Mouse (Mus musculus) 416B (cell line): Measurements from ENCODE around the gene Hsp90ab1.

Experiments used
- DNase-seq: peaks from one replicate; pipeline ENCODE4 v3.0.0; 2011; ENCODE audit warnings: low read depth

Hsp90ab1 gene

DNA sequence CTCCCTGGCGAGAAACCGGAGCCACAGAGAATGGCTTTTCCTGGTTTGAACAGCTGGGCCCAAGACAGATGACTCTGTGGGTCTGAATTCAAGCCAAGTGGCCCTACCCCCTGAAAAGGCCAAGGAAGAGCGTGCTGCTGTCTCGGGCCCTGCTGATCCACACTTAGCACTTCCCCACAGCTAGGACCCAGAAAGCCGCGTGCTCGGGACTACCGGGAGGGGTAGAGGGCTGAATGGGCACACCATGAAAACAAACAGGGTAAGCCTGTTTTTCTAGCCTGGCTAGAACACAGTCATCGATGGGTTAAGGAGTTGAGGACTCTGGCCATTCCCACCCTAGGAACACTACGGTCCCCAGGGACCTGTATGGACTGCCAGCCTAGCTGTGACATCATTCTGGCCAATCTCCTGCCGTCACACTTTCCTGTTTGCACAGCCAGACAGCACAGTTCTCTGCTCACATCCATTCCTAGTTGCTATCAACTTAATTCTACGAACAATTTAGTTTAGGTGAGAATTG, 7.9 kb upstream of the Hsp90ab1 start:
- DNase-seq = peak; percentile 83

DNA sequence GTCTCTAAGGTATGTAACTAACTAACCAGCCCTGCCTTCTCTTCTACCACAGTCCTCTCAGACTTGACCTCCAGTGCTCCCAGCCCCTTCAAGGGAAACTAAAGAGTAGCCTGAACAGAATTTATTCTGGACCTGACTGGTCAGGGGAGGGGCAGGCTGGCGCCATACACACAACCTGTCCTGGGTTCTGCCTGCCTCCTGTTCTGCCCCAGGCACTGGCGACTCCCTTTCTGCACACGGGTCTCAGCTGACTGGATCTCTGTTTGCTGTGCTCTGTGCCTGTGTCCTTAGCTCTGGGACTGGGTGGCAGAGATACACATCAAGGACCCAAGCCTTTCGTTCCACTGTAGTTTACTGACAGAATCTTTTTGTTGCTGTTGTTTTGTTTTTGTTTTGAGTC, 6.5 kb upstream of the Hsp90ab1 start:
- DNase-seq = no peak

DNA sequence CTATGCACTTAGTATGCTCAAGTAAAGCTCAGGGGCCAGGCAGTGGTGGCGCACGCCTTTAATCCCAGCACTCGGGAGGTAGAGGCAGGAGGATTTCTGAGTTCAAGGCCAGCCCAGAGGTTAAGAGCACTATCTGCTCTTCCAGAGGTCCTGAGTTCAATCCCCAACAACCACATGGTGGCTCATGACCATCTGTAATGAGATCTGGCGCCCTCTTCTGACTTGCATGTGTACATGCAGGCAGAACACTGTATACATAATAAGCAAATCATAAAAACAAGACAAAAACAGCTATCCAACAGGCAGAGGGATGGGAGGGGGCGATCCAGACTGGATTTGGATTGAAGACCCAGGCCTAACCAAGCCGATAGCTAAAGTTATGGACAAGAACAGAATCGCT, 5.8 kb upstream of the Hsp90ab1 start:
- peak; percentile 71 for DNase-seq

DNA sequence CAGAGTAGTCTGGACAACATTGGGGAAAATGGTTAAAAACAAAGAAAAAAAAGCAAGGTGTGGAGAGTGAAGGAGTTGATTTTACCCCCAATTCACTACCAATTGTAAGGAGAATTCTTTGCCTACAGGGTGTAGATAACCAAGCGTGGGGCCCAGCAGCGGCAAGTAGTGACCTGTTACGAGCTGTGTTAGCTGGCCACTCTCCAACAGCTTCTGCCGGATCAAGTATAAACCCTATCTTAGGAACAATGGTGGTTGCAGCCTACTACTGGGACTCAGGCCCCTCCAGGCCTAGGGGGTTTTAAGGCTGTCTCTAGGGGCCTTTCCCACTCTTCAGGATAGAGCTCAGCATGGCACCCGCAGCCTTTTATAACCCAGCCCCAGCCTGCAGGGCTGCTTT, 5.2 kb upstream of the Hsp90ab1 start:
- no peak for DNase-seq

DNA sequence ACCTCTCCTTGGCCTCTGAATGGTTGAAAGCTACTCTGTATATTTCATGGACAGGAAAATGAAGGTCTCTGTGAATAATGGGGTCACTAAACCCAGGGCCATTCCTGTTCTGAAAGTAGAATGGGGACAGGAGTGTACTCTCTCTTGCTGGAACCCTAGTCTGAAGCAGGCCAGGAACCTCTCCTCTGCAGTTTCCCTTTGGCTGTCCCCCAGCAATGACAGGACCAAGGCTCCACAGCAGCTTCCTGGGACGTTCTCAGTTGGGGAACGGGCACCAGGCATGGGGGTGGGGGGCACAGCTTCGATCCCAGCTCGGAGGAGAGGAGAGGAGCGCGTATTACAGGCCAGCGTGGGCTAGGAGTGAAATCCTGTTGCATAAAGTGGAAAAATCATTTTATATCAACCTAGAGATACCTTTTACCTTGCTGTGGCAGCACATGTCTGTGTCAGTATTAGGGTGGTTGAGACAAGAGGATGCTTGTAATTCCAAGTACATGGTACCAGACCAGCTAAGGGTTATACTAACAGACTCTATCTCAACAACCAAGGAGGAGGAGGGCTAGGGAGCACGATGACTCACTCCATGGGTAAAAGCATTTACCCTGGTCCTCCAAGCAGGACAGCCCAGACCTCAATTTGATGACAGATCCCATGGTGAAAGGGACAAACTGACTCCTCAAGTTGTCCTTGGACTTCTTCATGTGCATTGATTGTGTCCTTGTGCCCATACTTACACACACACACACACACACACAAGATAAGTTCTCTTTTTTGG, 2.2 kb upstream of the Hsp90ab1 start:
- DNase-seq = no peak

DNA sequence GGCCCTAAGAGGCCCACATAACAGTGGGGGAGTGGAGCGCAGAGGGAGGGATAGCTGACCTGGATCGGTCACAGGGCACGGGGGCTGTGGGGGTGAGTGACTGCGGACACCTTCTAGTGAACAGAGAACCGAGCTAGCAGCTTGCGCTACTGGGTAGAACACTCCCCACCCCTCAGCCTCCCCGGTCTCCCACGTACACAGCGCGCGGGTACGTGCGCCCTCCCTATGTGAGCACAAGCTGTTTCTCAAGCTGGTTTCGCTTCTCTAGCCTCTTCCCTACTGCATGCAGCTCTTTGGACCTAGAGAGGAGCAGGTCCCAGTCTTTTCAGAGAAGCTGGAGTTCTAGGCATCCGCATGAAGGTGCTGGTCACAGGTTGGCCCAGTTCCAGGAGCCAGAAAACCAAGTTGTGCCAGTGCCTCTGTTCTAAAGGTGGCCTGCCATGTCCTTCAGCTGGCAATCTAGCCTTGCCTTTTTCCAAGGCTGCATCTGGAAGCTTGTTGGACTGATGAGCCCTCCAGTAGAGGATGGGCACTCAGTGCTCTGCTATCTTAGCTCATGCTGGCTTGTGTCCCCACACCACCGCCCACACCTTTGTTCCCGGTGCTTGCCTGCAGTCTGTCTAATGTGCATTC, 1.2 kb upstream of the Hsp90ab1 start:
- DNase-seq = peak; percentile 78

DNA sequence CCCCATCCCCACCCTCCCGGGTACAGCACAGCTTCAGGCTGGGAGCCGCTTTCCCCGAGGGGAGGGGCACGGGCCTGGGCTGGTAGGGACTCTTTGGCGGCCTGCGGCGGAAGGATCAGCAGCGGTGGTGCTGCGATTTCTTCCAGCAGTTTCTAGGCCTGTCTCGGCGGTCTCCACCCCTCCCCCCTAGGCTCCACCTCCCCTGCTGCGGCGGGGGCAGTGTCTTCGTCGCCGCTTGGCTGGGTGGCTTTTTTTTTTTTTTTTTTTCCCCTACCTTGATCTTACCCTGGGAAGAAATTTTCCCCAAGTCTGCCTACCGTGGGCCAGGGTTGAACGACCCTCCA, 681 bp upstream of the Hsp90ab1 start:
- DNase-seq = peak; percentile 97

DNA sequence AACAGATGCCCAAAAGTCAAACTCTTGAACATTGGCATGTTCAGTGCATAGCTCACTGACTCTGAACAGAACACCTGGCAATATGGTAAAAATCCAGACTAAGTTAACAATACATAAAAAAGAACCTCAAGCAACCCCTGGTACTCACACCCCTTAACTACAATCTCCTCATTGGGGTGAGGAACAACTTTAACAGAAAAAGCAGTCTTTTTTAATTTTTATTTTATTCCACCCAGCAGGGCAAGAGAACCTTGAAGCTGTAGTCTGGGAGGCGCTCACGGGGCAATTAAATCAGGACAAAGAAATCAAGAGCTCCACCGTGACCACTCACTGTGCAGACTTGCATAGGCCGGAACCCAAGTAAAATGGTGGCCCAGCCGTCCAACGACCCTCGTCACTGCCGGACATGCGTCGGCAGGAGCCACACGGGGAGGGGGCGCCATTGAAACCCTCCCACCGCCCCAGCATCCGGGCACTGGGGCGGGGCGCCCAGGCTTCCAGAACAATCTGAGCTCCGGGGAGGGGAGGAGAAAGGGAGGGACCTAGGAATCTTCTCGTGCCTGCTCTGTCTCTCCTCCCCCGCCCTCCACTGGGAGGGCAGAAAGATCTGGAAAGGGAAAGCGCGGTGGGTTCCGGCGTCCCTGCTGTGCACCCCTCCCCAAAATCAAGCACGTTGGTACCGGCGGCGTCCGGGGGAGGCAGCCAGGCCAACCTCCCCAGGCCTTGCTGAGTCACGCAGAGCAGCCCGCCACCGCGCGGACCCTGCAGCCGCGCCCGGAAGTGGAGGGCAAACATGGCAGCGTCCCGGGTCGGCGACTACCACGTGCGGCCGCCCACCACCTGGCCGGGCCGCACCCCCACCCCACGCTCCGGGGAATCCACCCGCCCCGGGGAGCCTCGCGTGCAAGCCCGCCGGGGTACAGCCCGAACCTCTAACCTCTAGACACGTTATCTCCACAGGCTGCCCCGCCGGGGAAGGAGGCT, 676 bp downstream of the Hsp90ab1 start:
- DNase-seq = peak; percentile 85

DNA sequence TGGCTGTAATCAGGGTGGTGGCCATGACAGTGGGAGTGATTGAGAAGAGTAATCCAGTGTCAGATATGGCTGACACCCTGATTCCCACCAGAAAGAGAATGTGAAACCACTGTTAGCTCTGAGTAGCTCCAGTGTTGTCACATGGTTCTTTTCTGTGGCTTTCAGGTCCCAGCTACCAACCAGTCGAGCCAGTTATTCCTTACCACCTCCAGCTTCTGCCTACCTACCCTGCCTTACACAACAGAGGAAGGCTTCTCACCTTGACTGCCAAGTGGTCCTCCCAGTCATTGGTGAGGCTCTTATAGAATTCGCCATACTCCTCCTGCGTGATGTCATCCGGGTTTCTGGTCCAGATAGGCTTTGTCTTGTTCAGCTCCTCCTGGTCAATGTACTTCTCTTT, 3.1 kb downstream of the Hsp90ab1 start:
- no peak for DNase-seq

DNA sequence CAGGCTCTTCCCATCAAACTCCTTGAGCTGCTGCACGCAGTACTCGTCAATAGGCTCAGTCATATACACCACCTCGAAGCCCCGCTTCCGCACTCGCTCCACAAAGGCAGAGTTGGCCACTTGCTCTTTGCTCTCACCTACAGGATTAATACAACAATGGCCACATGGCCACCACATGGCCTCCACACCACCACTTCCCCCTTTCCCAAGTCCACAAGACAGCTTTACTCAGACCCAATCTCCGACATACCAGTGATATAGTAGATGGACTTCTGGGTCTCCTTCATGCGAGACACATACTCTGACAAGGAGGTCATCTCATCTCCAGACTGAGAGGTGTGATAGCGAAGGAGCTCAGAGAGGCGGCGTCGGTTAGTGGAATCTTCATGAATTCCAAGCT, 4.1 kb downstream of the Hsp90ab1 start:
- DNase-seq = no peak

DNA sequence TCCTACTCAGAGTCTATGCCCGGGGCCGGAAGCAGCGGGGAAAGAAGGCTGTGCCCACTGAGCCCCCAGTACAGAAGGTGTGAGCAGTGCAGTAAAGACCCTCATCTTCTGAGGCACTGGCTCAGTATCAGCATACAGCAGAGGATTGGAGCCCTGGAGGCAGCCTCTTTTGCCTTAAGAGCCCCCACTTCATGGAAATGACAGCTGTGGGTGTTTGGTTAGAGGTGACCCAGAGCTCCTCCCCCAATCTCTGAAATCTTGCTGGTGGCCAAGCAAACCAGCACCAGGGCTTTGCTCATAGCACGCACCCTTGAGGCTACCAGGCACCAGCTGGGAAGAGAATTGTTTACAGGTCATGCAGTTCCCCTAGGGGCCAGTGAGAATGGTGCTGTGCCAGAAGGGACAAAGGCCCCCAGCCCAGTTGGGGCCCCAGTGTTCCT, 5.9 kb downstream of the Hsp90ab1 start:
- peak; percentile 66 for DNase-seq

DNA sequence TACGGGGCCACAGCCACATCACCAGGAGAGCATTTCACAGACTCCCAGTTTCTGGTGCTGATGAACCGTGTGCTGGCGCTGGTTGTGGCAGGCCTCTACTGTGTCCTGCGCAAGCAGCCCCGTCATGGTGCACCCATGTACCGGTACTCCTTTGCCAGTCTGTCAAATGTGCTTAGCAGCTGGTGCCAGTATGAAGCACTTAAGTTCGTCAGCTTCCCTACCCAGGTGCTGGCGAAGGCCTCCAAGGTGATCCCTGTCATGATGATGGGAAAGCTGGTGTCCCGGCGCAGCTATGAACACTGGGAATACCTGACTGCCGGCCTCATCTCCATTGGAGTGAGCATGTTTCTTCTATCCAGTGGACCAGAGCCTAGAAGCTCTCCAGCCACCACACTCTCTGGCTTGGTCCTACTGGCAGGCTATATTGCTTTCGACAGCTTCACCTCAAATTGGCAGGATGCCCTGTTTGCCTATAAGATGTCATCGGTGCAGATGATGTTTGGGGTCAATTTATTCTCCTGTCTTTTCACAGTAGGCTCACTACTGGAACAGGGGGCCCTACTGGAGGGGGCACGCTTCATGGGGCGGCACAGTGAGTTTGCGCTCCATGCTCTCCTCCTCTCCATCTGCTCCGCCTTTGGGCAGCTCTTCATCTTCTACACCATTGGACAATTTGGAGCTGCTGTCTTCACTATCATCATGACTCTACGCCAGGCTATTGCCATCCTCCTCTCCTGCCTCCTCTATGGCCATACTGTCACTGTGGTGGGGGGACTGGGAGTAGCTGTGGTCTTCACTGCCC, 6.5 kb downstream of the Hsp90ab1 start:
- DNase-seq = peak; percentile 65

DNA sequence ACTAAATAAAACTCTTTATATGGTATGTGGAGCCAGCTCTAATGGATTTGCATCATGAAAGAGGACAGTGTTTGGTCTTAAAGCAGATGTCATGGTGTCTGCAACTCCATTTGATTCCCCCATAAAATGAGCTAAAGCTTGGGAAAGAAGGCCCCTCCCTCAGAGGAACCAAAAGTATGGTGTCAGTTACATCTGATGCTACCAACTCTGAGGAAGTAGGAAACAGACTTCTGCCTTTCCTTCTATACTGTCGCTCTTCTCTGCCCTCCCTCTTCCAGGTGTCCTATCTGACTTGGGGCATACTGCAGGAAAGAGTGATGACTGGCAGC, 7.1 kb downstream of the Hsp90ab1 start:
- no peak for DNase-seq

DNA sequence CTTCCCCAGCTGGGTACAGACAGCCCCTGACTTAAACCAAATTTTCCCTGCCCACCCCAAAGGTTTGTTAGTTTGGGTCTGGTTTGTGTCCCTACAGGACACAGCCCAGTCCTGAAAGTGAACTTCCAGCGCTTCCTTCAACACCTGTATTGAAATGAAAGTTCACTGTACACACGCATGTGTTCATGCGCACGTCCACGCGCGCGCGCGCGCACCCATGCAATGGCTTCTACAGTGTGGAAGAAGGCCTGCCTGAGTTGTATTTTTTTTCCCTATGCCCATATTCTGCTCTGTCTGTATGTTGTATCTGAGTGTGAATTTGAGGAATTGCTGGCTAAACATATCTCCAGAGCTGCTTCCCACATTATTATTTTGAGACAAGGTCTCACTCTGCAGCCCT, 8.0 kb downstream of the Hsp90ab1 start:
- DNase-seq = no peak

DNA sequence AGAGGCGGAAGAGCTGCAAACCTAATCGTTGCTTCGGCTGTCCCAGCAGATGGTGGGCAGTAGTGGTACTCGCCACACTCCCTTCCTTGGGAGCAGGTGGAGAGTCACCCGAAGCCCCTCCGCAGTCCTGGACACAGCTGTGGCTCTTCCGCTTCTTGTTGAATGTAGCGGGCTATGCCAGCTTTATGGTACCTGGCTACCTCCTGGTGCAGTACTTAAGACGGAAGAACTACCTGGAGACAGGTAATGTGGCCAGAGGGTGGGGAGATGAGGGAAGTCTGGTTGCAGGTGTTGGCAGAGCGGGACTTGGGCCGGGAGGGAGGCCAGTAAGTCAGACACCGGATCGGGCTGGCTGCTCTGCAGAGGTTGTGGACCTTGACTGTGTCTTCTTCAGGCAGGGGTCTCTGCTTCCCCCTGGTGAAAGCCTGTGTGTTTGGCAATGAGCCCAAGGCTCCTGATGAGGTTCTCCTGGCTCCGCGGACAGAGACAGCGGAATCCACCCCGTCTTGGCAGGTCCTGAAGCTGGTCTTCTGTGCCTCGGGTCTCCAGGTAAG, 8.5 kb downstream of the Hsp90ab1 start:
- DNase-seq = no peak

DNA sequence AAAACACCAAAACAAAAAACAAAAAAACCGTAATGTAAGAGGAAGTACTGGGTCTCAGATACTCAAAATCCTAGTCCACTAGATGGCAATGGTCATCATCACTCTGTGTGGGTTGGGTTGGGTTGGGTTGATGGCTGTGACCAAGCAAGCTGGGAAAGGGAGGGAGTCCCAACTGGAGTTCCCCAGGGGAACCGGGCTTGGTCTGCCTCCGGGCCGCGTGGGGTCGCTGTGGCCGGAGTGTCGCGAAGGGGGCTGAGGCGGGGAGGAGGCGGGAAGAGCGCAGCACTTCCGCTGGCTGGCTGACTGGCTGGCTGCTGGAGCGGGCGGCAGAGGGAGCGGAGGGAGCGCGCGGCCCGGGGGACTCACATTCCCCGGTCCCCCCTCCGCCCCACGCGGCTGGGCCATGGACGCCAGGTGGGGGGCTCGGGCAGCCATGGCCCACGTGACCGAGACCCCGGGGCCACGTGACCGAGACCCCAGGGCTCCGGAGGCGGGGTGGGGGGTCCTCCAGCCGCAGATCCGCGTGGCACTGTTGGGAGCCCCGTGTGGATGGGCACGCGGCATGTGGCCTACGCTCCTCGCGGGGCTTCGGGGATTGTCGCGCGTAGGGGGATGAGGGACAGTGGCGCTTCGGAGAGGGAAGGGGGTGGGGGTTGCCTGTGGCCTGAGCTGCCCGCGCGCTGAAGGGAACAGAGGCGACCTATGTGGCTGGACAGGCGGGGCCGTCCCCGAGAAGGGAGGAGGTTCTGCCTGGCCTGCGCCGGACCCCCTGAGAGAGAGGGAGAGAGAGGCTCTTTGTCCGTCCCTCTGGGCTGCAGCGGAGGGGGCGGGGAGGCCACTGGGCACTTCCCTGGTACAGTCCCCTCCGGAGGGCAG, 9.2 kb downstream of the Hsp90ab1 start, which contains the start of gene Slc35b2:
TSS of gene Slc35b2 (plus strand) at position 220 of the 876 bp plus-strand sequence.
- DNase-seq = peak; percentile 93

DNA sequence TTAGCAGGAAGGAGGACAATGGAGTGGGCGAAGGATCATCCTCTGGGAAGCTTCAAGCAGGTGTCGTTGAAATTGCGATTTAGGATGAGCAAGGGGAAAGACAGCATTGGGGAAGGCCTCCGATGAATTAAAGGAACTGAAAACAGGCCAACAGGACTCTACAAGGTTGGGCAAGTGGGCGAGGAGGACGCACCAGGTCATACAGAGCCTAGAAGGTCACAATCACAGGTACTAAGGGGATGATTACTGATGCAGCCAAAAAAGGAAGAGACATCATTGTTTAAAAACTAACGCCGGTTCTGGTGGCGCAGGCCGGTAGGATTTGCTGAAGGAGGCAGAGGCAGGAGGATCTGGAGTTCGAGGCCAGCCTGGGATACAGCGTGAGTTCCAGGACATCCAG, 9.9 kb downstream of the Hsp90ab1 start:
- no peak for DNase-seq

DNA sequence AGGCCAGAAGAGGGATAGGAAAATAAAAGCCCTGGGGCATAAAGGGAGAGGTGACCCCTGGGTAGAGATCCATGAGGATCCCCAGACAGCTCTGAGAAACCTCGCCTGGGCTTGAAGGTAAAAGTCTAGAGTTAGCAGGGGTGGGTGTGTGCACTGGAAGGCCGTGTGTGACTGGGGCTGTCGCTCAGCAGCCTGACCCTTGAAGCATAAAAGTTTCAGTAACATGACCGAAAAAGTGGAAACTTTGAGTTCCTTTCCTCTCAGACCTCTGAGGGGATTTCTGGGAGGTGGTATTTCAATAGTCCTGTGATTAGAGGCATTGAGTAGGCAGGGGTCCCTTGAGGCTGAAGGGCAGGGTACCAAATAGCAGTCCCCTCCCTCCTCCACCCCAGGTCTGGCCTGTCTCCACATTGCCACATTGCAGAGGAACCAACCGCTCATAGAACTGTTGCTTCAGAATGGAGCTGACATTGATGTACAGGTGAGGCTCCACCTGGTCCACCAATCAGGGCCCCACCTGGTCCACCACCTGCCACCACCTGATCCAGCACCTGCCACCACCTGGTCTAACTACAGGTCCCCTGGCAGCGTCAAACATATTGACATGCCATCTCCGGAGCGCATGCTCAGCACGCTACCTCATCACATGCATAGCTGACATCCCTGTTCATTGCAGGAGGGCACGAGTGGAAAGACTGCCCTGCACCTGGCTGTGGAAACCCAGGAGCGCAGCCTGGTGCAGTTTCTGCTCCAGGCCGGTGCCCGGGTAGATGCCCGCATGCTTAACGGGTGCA, 13.1 kb downstream of the Hsp90ab1 start:
- DNase-seq = no peak
